Mouse (Mus musculus) liver, postnatal 0 days (tissue): ENCODE data around the gene Icos. TPM values are rescaled to one million over a fixed set of nuclear protein-coding genes. Genes with fewer than 3 reads are reported as not detected.

Experiments
- ATAC-seq: fragments of 200-750 bp; cut with Nextera tagmentation; 2 replicates; pipeline ENCODE4 v1.8.0; 2017; ENCODE audit warnings: mild to moderate bottlenecking, moderate library complexity
- DNase-seq: peaks from one replicate; pipeline ENCODE4 v3.0.0-alpha.2; 2016
- H3K27ac ChIP-seq: fragments of 300-500 bp; sonication (generic); 2 replicates; pipeline ENCODE4 v1.5.1; 2014; ENCODE audit warnings: antibody characterized with exemption, moderate library complexity, mild to moderate bottlenecking, low read depth
- H3K27me3 ChIP-seq: fragments of 300-500 bp; sonication (generic); 2 replicates; pipeline ENCODE4 v1.6.1; 2014; ENCODE audit warnings: low read length, control low read depth, mixed read lengths; ENCODE audit not compliant: insufficient read depth
- H3K36me3 ChIP-seq: fragments of 300-500 bp; sonication (generic); replicated peaks from 2 replicates; pipeline ENCODE4 v1.6.1; 2014; ENCODE audit warnings: mild to moderate bottlenecking, control low read depth, low read length, moderate library complexity, mixed read lengths; ENCODE audit not compliant: insufficient read depth
- H3K4me1 ChIP-seq: fragments of 300-500 bp; sonication (generic); 2 replicates; pipeline ENCODE4 v1.6.1; 2014; ENCODE audit warnings: antibody characterized with exemption, mild to moderate bottlenecking, control low read depth; ENCODE audit not compliant: insufficient read depth
- H3K4me2 ChIP-seq: fragments of 300-500 bp; sonication (generic); 2 replicates; pipeline ENCODE4 v1.6.1; 2014; ENCODE audit warnings: low read depth, mild to moderate bottlenecking, low read length, moderate library complexity, mixed read lengths
- H3K4me3 ChIP-seq: fragments of 300-500 bp; sonication (generic); 2 replicates; pipeline ENCODE4 v1.5.1; 2014; ENCODE audit warnings: low read depth, low read length
- H3K9ac ChIP-seq: fragments of 300-500 bp; sonication (generic); replicated peaks from 2 replicates; pipeline ENCODE4 v1.6.1; 2014; ENCODE audit warnings: mild to moderate bottlenecking, moderate library complexity
- H3K9me3 ChIP-seq: fragments of 300-500 bp; sonication (generic); 2 replicates; pipeline ENCODE4 v1.6.1; 2016; ENCODE audit warnings: mild to moderate bottlenecking, control low read depth, low read length, mixed read lengths
- CTCF ChIP-seq: sonication (generic); IDR thresholded peaks from 2 replicates; pipeline ENCODE4 v1.5.1; 2016; ENCODE audit warnings: antibody characterized with exemption, low read depth
- EP300 ChIP-seq: IDR thresholded peaks from 2 replicates; pipeline ENCODE4 v1.6.1; 2016; ENCODE audit warnings: antibody characterized with exemption, low read depth, mild to moderate bottlenecking
- WGBS: fragments of 180-500 bp; shearing (Covaris S2); extraction: QIAGEN DNeasy Blood & Tissue Kit; methylation state at CpG from one replicate; pipeline ENCODE4 v1.1.7; 2014; ENCODE audit not compliant: insufficient replicate concordance; 5-methylcytosine and 5-hydroxymethylcytosine counted together
- polyA plus RNA-seq: library from polyadenylated mRNA; unstranded; fragments of >200 nt; fragmentation: Nextera tagmentation; extraction: Ambion mirVana; gene quantifications from 2 replicates; pipeline ENCODE4 v1.2.1, GENCODE M21; 2015

The Icos gene
- polyA plus RNA-seq, 1 experiment from 2014 or later: 1.4 TPM

DNA sequence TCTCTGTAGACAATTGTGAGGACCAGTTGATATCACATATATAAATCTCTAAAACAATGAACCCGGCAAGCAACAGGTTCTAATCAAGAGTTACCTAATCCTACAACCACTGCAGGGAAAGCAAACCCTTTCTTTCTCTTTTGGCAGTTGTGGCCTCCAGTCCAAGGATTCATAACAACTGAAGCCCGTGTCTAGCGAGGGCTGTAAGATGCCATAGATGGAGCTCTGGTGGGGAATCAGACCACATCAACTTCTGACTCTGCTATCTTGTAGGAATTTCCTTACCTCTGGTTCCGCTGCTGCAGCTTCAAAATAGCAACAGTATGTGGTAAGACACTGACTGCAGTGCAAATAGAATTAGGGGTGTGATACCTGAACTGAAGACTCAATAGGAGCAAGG is 18.5 kb upstream of the Icos start:
- Histone ChIP-seq H3K4me2 (no peak overlapping the region), H3K27ac (no peak overlapping the region), H3K27me3 (no peaks in the 10 kb centered on the region), H3K9ac (no peak overlapping the region), H3K4me3 (no peak overlapping the region), H3K36me3 (no peaks in the 10 kb centered on the region), H3K4me1 (no peaks in the 10 kb centered on the region), H3K9me3 (no peaks in the 10 kb centered on the region)
- TF ChIP-seq CTCF (no peak), EP300 (no peak)
- no peak for ATAC-seq
- 72% methylated on average over 4 of the region's 4 CpGs for WGBS
- no peak for DNase-seq

DNA sequence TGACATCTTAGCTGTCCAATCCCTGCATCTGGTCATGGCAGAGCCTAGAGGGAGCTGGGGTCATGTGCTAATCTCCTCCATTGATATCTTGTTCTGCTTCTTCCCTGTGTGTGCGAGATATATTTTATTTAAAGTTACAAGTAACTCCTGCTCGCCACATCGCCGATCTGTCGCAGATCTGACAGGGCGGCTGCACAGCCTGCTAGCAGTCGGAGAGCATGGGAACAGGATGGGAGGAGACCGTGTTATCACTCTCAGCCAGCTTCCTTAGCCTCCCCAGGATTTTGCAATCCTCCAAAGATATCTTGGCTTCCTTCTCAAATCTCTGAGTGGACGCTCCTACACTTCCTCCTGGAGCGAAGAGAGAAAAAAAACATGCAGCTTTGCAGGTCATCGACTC is 17.3 kb upstream of the Icos start:
- H3K27me3 ChIP-seq: no peaks in the 10 kb centered on the region
- TF ChIP-seq EP300: peak; percentile 63
- TF ChIP-seq CTCF: no peak
- ATAC-seq: peak; percentile 51
- no peak overlapping the region for H3K9ac ChIP-seq
- H3K36me3 ChIP-seq: no peaks in the 10 kb centered on the region
- H3K27ac ChIP-seq: peak overlapping the region; percentile 48; the same call in 1 of the 2 replicates
- DNase-seq: no peak
- H3K9me3 ChIP-seq: no peaks in the 10 kb centered on the region
- H3K4me2 ChIP-seq: no peak overlapping the region; the same call in 1 of the 2 replicates
- no peaks in the 10 kb centered on the region for H3K4me1 ChIP-seq
- no peak overlapping the region for H3K4me3 ChIP-seq
- WGBS: 23% methylated on average over 11 of the region's 11 CpGs

DNA sequence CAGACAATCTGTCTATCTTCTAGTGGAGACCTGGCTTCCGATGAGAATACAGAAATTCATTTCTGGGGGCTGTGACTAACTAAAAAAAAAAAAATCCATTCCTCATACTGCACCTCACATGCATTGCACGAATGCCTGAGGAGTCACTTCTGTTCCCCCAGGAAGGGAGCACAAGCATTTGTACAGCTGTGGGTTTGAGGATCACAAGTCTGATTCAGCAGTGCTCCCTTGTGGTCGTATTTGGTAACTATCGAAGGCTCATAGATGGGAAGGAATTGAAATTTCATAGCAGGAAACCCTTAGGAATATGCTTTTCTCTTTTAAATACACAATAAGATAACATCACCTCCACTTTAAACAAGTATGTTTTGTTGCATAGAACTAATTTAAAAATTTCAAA is 16.6 kb upstream of the Icos start:
- WGBS: 18% methylated on average over 4 of the region's 4 CpGs
- Histone ChIP-seq H3K9ac (no peak overlapping the region), H3K9me3 (no peaks in the 10 kb centered on the region), H3K36me3 (no peaks in the 10 kb centered on the region), H3K4me2 (no peak overlapping the region; the same call in 1 of the 2 replicates), H3K27ac (no peak overlapping the region), H3K4me1 (no peaks in the 10 kb centered on the region), H3K4me3 (no peak overlapping the region), H3K27me3 (no peaks in the 10 kb centered on the region)
- TF ChIP-seq EP300 (no peak), CTCF (peak; percentile 72)
- DNase-seq (peak; percentile 31), ATAC-seq (peak; percentile 21; the same call in 1 of the 2 replicates)

DNA sequence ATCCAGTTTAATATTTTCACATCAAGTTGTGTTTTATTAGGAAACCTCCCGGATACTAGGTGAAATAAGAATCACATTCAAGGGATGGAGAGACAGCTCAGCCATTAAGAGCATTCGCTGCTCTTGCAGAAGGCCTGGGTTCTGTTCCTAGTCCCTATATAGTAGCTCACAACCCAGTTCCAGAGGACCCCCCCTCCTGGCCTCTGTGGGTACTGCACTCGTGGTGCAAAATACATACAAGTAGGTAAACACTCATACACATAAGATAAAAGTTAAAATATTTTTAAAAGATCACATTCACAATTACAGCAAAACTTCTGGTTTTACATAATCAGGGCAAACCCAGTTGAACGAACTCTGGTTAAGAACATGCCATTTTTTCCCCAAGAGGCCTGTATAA is 15.6 kb upstream of the Icos start:
- 80% methylated on average over 4 of the region's 4 CpGs for WGBS
- ATAC-seq (no peak), DNase-seq (no peak)
- Histone ChIP-seq H3K4me3 (no peak overlapping the region), H3K27me3 (no peaks in the 10 kb centered on the region), H3K27ac (no peak overlapping the region), H3K4me2 (no peak overlapping the region), H3K9ac (no peak overlapping the region), H3K9me3 (no peaks in the 10 kb centered on the region), H3K36me3 (no peaks in the 10 kb centered on the region), H3K4me1 (no peaks in the 10 kb centered on the region)
- no peak for TF ChIP-seq EP300
- peak; percentile 27; the same call in 1 of the 2 replicates for TF ChIP-seq CTCF

DNA sequence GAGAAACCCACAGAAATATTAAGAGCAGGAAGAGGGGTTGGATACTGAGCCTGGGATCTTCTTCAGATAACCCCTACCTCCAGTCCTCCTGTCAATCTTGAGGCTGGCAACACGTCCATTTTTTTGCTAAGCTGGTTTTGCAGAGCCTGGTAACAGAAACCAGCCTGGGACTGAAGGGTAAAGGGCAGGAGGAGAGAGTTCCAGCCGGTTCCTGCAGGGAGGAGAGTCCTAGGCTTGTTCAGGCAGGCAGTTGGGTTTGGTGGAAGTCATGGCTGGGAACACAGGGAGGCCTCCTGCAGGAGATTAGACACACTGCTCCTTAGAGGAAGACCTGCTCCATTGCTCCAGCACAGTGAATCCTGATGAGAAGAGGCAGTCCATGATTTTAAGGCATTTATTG is 10.2 kb upstream of the Icos start:
- Histone ChIP-seq H3K9ac (no peak overlapping the region), H3K4me1 (no peaks in the 10 kb centered on the region), H3K9me3 (no peaks in the 10 kb centered on the region), H3K36me3 (no peaks in the 10 kb centered on the region), H3K27me3 (no peaks in the 10 kb centered on the region), H3K4me3 (no peak overlapping the region), H3K4me2 (no peak overlapping the region), H3K27ac (no peak overlapping the region)
- DNase-seq: no peak
- no peak for TF ChIP-seq CTCF
- no peak for TF ChIP-seq EP300
- WGBS: 34% methylated on average over 2 of the region's 2 CpGs
- ATAC-seq: no peak

DNA sequence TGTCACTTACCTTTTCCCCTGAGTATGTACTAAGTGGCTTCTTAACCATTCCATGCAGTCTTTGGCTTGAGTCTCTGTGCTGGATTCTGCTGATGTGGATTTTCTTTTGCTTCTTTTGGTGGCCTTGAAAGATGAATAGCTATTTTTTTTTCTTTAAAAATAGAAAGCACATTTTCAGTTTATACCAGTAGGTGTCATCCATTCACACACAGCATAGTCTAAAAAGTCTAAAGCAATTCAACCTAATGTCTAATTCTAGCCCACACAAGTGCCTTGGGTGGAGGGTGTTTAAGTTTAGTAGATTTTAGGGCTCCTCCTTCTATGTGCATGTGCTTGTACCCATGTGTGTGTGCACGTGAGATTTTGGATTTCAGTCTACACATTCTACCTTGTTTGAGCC is 6.9 kb upstream of the Icos start:
- Histone ChIP-seq H3K9ac (no peak overlapping the region), H3K4me3 (no peak overlapping the region), H3K27ac (no peak overlapping the region), H3K36me3 (no peaks in the 10 kb centered on the region), H3K9me3 (no peaks in the 10 kb centered on the region), H3K4me1 (no peaks in the 10 kb centered on the region), H3K27me3 (no peaks in the 10 kb centered on the region), H3K4me2 (no peak overlapping the region)
- no peak for DNase-seq
- no peak for ATAC-seq
- TF ChIP-seq EP300: no peak
- TF ChIP-seq CTCF: no peak
- 70% methylated on average over 1 of the region's 1 CpGs for WGBS

DNA sequence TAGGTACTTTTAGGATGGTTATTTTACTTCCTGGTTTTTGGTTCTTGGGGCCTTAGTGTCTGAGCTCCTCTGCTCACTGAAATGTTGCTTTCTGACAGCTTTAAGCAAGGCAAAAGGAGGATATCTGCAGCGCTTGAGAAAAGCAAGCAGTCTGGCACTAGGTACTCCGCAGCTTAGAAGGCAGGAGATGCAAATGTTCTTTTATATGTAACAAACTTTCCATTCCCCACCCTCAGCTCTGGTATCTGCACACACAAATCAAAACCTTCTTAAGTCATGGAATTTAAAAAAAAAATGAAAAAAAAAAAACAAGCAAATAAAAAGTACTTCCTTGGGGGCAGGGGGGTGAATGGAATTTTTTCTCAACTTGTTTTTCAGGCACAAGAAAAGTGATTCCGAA is 3.5 kb upstream of the Icos start:
- Histone ChIP-seq H3K4me1 (no peaks in the 10 kb centered on the region), H3K27ac (no peak overlapping the region), H3K9me3 (no peaks in the 10 kb centered on the region), H3K9ac (no peak overlapping the region), H3K4me3 (no peak overlapping the region), H3K4me2 (no peak overlapping the region), H3K27me3 (no peaks in the 10 kb centered on the region), H3K36me3 (no peaks in the 10 kb centered on the region)
- TF ChIP-seq CTCF: no peak
- no peak for TF ChIP-seq EP300
- DNase-seq (no peak), ATAC-seq (no peak)
- 78% methylated on average over 3 of the region's 3 CpGs for WGBS
